Mouse (Mus musculus) embryo, embryonic 10.5 days (tissue): ENCODE measurements at regions not wholly inside any gene's neighbourhood (a gene's known extent, or its start where the extent isn't known, plus 50 kb on each side); places are given as distances from the start of the nearest gene placed in this dataset.
A peak's percentile ranks its signal among the peaks of the same experiment; 100 is the strongest.

Experiments
- DNase-seq: peaks from one replicate; pipeline ENCODE4 v3.0.0-alpha.2; 2015; ENCODE audit warnings: low spot score

DNA sequence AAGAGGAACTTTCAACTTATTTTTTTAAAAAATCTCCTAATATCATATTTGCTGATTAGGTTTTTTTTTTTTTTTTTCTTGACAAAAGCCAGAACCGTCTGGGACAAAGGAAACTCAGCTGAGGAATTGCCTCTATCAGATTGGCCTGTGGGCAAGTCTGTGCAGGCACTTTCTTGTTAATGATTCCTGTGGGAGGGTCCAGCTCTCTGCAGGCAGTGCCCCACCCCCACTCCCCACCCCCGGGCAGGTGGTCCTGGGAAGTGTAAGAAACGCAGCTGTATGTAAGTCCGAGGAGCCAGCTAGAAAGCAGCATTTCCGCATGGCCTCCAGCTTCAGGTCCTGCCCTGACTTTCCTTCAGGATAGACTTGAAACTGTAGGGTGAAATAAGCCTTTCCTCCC is 377.7 kb downstream of the Sox2 start:
- DNase-seq = peak; percentile 52

DNA sequence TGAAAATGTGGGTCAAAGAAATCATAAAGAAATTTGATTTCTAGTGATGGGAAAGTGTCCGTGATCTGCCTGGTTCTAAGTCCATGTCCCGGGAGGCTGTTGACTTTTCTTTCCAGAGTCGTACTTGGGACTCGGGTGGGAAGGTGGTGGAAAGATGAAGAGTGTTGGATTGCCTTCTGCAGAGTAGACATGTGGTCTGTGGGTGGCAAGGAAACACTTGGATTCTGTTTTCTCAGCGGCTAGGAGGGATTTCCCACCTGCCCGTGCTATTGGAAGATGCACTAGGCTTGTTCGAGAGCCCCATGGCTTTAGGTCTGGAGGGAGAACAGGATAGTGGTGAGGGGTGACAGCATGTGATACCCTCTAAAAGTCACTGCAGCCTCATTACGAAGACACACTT is 379.7 kb downstream of the Sox2 start:
- no peak for DNase-seq

DNA sequence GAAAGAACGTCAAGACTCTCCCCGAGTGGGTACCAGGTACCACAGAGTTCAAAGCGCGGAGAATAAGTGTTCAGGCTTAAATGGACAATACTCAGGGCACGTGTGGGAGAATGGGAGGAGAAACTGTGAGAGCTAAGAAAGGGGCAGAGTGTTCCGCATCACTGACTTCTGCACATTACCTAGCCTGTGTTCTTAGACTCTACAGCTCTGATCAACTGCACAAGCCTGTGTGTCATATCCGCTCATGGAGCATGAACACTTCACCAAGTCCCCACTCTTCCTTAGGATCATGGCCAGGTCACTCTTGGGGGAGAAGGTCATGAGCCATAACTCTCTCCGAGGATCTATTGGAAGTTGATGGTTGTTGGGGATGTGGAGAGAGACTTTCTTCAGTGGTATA is 383.4 kb downstream of the Sox2 start:
- DNase-seq = no peak

DNA sequence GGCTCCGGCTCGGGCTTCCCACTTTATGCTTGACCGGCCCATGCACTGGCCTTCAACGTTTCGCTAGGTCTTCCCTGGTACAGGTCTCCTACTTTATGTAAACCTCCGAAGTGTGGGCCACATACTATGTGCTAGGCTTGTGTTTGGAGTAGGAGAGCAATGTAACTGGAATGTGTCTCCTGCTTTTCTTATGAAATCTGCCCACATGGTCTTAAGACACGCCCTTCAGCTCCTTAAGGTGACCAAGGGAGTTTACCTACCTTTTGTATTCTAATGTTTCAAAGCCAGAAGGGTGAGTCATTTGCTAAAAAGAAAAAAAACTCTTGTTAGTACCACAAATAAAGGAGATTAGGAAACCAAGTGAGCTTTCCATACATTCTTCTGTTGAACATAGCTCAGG is 385.0 kb downstream of the Sox2 start:
- DNase-seq = no peak

DNA sequence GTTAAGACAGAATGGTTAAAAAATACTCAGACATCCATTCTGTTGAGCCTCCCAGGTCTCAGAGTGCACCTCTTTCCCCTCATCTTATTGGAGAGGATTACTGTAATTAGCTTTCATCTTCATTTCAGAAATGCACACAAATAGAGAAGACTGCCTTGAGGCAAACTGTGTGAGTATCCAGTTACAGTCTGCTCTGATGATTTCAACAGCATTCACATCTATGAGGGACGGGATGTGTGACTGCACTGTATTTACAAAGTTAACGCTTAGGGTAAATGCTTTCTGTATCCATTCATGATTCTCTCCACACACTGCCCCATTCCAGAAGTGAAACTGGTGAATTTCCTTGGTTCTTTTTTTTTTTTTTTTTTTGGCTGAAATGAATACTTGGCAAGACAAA is 393.5 kb downstream of the Sox2 start:
- DNase-seq = no peak

DNA sequence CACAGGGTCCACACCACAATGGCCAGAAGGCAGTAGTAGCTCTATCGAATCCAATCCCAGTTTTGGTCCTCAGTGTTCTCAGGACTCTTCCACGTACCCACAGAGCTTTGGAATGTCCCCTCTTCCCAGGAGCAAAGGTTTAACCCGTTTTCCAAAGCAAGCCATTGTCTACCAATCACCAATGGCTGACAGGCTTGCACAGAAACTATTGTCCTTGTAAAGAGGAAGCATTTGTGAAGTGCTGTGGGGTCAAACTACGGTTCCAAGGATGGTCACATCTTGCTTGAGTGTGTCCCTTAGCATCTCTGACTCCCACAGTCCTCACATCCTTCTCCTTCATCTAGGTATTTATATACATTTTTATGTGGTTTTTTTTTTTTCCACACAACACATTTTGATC is 409.2 kb downstream of the Sox2 start:
- peak; percentile 57 for DNase-seq

DNA sequence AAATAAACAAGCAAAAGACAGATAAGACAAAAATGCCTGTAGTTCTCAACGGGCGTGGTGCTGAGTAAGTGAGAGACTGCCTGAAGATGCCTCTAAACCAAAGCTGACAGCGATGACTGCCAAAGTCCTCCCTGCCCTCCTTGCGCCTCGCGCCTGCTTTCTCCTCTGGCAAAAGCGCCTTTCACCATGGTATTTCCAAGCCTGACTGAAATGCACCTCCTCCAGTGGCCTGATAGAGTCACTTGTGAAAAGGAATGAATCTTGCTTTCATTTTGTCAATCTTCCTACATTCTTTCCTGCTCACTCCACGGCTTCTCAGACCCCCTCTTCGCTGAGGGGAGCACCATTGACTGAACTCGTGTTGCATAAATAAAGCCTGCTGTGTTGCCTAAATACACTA is 409.8 kb downstream of the Sox2 start:
- peak; percentile 38 for DNase-seq

DNA sequence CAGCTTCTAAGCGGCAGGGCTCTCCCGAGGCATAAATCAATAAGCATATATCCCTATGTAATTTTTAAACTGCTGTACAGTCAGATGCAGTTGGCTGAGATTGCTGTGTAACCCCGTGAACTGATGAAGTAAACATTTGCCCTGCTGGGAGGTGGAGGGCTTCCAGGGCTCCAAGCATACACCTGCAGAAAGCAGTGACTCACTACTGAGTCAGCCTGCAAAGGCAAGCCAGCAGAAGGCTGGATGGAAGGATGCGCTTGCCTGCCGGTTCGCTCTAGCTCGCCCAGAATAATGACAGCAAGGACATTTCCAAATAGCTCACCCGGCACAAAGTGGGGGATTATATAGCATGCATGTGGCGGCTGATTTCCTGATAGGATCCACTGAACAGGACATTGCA is 416.6 kb downstream of the Sox2 start:
- no peak for DNase-seq

DNA sequence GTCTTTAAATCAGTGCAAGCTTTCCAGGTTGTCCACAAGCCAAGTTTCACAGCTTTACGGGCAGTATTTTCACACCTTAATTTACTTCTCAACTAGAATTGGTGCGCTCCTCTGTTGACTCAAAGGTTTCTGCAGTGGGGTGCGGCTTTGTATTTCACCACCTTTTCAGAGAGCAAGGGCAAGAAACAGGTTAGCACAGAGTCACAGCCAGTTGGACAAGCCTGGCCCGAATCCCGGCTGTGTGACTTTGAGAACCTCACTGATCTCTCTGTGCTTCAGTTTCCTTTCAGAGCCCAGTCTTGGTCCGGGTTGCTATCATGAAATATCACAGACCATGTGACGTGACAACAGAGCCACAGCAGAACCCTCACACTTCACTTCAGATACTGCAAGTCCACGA is 418.4 kb downstream of the Sox2 start:
- DNase-seq = no peak

DNA sequence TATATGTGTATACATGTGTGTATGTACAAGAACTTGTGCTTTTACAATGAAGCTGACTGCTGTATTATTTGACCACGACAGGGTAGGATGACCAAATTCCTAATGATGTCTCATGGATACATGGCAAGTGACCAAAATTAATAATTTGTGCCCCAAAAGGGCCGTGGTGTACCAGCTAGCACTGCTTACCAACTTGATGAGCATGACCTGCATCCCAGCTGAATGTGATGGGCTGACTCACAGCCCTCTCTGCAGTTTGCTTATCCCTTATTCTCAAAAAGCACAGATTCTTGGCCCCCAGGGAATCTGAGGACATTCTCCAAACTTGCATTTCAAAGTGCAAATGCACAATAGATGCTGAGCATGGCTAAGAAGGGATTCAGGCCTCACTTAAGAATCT is 420.8 kb downstream of the Sox2 start:
- no peak for DNase-seq

DNA sequence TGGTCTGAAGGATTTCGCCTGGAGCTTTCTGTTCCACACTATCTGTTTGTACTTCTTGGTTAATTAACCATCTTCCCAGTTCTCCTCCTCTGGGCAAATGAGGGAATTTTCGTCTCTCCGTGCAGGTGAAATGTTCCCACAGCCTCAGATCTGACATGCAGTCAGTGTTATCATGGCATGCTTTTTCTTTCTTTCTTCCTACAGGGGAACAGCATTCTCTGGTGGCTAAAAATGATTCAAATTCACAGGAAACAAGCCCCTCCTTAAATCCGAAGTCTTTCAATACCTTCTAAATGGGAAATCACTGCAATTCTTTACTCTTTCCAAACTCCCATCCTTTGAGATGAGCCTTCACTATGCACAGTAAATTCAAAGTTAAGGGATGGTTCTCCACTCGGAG is 429.7 kb downstream of the Sox2 start:
- DNase-seq = no peak

DNA sequence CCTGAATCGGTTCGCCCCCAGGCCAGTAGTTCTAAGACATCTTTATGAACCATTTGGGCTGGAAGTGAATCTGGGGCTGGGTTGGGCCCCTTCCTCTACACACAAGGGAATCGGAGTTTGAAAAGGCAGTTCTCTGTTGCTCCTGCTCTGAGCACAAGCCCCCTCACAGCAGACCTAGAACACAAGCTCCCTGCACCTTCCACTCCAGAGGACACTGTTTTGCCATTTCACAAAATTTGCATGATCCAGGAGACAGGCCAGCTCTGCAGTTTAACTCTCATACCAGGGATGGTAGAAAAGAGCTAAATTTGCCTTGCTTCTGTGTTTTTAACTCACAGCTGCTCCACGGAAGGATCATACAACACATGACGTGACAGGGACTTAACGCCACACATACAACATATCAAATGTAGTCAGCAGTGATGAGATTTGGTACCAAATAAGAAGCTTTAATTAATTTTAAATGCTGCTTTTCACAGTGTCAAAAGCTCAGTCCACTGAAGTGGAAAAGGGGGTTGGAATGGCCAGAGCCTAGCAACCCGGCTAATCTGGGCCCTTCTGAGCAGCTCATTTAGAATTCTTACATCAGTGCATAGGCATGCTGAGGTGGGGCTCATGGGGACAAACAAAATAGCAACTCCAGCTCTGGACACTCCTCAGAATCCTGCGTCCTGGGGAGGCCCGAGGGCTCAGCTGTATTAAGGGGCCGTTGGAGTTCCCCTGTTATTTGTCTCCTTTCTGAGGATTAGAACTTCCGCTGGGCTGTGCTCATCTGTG is 434.1 kb downstream of the Sox2 start:
- DNase-seq = peak; percentile 82

DNA sequence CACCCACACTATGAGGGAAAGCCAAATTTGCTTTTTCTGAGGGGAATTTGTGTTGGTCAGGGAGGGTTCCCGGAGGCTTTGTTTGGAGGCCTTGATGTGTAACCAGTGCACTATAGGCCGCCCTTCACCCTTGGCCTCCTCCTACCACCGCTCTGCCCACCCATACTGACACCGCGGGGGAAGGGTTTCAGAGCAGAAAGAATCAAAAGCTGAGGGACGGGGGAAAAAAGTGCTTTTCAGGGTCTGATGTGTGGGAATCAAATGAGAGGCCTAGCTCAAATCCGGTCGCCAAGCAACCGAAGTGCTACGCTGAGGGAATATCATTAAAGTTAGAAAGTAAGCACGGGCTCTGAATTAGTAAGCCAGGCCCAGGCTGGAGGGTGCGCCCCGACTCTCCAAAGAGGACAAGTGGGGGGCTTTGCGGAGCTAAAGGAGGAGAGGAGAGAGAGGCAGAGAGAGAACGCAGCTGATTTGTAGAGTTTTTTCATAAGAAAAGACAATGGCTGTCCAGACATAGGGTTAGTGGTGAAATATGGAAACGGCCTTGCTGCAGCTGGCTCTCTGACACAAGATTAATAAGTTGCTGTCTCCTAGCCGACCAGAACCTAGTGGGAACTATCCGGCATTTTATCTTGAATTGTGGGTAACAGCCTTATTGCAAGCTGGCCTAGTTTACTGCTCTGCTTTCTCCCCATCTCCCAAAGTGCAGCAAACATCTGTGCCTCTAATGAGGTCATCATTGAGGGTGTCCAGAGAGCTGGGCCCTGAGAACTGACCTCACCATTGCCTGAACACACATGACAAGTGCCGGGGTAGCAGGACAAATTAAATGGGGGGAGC is 438.3 kb downstream of the Sox2 start:
- DNase-seq = peak; percentile 90

DNA sequence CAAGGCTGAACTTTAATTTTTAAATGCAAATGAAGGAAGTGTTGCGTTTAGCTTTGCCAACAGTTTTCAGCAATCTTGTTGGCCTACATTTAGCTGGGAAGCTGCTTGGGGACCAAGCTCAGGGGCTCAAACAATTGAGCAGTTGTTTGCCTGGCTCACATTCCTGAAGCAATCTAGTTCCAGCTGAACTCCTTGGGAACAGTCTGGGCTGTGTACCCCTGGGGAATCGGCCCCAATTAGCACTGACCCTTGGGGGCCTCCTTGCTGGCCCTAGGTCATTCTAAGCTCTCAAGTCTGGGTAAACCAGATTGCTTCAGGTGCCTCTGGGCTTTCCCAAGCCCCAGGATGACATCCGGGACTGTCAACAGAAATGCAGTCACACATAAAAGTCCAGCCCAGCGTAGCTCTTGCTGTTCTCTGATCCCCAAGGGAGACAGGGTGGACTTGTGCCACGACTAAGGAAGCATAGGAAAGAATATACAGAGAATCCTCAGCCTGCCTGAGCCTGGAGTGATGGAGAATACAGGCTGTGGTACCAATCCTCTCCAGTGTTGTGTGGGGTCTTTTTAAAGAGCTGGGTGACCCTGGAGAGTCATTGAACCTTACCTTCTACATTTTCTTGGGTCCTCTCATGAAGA is 440.4 kb downstream of the Sox2 start:
- peak; percentile 58 for DNase-seq

DNA sequence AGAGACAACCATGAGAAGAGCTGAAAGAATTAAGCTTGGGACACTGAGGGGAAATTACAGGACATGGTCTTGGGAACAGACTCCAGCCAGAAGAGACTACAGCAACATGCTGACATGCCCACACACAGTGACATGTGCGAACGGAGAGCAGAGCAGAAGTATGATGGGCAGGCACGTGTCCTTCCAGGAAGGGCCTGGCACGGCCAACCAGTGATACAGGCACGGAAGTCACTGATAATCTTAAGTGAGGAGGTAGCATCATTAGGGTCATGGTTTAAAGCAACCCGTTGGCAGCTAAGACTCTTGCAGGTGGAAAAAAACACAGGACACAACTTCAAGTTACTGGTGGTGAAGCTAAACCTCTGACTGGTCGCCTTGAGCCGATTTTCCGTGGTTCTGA is 442.8 kb downstream of the Sox2 start:
- no peak for DNase-seq

DNA sequence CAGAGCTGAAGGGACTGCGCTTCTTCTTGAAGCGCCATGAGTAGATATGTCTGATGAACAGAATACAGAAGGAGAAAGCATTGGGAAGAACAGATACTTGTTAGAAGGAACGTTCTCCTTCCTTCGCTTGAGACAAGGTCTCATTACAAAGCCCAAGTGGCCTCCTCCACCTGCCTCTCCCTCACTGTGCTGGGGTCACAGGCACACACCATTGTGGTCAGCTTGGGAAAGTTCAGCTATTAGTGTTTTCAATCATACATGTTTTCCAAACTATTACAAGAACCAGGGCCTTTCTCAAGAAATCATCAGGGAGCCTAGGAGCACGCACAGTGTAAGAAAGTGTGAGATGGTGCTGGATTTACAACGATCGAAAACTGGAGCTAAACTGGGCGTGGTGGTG is 445.0 kb downstream of the Sox2 start:
- DNase-seq = no peak

DNA sequence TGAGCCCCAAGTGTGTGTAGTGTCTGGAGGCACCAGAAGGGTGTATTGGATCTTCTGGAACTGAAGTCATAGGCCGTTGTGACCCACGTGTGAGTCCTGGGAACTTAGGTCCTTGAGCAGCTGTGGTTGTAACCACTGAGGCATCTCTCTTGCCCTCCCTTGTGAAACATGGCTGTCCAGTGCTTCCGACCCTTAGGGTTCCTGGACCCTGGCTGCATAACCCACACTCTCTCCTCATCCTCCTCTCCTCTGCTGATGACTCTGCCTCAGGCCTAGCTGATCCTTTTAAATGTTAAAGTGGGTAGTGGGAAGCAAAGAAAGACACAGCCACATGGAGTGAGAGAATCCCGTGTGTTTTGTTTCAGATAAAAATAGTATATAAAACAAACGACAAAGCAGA is 446.2 kb downstream of the Sox2 start:
- DNase-seq = no peak

DNA sequence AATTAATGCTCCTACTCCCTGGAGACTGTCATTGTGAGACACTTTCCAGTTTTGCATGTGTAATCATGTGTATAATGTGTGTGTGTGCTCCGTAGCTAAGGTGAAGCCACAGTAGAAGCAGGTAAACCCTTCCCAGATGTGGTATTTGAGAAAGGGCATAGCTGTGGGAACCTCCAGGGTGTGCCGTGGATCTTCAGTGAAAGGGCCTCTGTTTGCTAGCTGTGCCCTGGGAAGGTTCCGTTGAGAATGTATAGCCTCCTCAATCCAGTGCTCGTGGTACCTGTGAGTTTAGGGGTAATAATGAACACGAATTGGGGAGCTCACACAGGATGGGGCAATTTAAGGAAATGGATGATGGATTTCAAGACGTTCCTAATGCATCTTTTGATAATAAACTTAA is 447.6 kb downstream of the Sox2 start:
- DNase-seq = no peak

DNA sequence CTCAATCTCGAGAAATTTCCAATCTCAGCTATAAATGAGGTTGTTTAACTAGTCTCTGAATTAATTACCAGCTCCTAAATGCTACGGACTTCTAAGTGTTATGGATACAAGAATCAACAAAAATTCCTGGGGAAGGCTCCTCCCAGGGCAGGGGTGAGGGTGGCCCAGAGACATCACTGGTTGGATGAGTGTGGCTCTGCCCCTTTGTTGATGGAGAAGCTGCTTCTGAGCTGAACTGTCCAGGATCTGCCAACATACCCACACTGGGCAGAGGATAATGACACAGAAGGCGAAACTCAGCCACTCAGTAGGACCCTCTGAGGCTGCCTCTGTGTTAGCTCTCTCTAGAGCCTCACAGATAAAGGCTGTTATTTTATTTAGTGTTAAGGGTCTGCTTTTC is 449.0 kb downstream of the Sox2 start:
- DNase-seq = no peak

DNA sequence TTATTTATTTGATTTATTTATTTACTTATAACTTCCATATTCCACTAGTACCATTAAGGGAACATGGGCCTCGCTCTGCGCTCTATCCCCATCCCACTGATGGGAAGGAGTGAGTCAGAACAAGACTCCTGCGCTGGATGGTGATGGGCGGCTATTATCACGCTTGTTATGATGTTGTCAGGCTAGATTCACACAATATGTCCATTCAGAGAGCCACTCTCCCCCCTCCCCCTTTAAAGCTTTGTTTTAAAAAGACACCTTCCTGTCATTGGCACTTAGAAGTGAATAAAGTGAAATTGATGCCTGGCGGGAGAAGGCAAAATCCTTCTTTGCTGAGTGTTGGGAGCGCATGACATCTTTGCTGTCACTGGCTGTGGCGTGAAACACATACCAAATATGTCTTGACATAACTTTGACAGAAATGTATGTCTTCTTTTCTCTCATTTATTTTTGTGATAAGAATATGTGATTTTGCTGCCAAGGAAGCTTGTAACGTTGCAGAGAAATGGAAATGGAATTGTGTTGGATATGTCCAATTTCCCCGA is 449.7 kb downstream of the Sox2 start:
- DNase-seq = no peak

DNA sequence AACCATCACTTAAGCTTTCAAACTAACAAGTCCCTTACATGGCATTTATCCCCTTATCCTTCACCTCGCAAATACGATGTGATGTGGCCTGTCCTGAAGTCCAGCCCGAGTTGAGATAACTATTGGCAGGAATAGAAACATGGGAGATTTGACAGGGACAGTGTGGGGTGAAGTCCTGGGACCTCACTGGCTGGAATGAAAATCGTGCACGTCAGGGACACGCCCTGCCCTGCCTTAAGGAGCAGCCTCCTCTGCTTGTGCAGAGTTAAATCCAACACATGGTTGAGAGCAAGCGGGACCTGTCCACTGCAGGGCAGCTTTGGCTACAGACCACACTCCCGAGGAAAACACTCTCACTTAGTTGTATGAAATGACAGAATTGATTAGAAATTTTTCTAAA is 451.1 kb downstream of the Sox2 start:
- no peak for DNase-seq

DNA sequence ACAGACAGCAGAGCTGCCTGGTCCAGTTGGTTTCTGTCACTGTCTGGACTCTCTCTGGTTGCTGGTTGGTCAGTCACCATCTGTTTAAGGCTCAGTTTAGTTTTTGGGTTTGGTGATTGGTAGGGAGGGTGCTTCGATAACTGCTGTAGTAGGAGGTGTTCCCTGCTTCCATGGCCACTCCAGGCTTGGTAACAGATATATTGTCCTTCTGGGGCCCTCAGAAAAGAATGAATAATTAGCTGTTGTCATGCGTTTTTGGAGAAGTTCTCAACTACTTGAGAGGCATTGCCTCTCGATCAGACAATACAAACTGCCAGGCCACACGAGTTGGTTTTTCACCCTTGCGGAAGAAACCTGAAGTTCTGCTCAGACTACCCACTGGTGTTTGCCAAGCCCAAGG is 451.7 kb downstream of the Sox2 start:
- DNase-seq = no peak
